Mouse (Mus musculus) gastrocnemius, adult 18-20 months (tissue): ENCODE measurements around the gene Slc17a7. TPM values are rescaled to one million over a fixed set of nuclear protein-coding genes. Genes with fewer than 3 reads are reported as not detected.
"Not testable (repeated sequence)": the region's sequence is repeated elsewhere in the genome, so short reads cannot be mapped to it uniquely, and the experiment has no call there.

Experiments used
- DNase-seq: peaks from one replicate; pipeline ENCODE4 v3.0.0; 2021; ENCODE audit warnings: low spot score
- total RNA-seq, 2 experiments: library from RNA; stranded (reverse); gene quantifications; 2 replicates each; pipeline ENCODE4 v1.2.3; 2021

Gene Slc17a7
- total RNA-seq, 2 experiments from 2014 or later = 0.14 to 0.17 TPM

- DNase-seq = peak; percentile 96
Observed at GRCm38 (mm10) chr7:45154096-45154992, 9.4 kb upstream of the Slc17a7 start, which contains the start of the genes Pih1d1 and Aldh16a1. TSS of gene Pih1d1 (plus strand) at chr7:45154303. TSS of gene Aldh16a1 (minus strand) at chr7:45154584.

- peak; percentile 44 for DNase-seq
Observed at GRCm38 (mm10) chr7:45154993-45155514, 8.7 kb upstream of the Slc17a7 start.

- DNase-seq = no peak
Observed at GRCm38 (mm10) chr7:45155590-45155989, 8.2 kb upstream of the Slc17a7 start.

GRCm38 (mm10) chr7:45156206-45156605 is 7.5 kb upstream of the Slc17a7 start:
- no peak for DNase-seq

- no peak for DNase-seq
Observed at GRCm38 (mm10) chr7:45157459-45157858, 6.3 kb upstream of the Slc17a7 start.

- no peak for DNase-seq
Observed at GRCm38 (mm10) chr7:45158991-45159390, 4.8 kb upstream of the Slc17a7 start.

- no peak for DNase-seq
Observed at GRCm38 (mm10) chr7:45160316-45160800, 3.4 kb upstream of the Slc17a7 start.

- DNase-seq = no peak
Observed at GRCm38 (mm10) chr7:45160866-45161265, 2.9 kb upstream of the Slc17a7 start.

GRCm38 (mm10) chr7:45161612-45162473 is 1.9 kb upstream of the Slc17a7 start:
- peak; percentile 88 for DNase-seq

- DNase-seq = no peak
Observed at GRCm38 (mm10) chr7:45162551-45162950, 1.2 kb upstream of the Slc17a7 start.

GRCm38 (mm10) chr7:45162996-45163615 is 643 bp upstream of the Slc17a7 start:
- DNase-seq = no peak

GRCm38 (mm10) chr7:45164833-45165232 is 1.1 kb downstream of the Slc17a7 start:
- DNase-seq = no peak

- DNase-seq = no peak
Observed at GRCm38 (mm10) chr7:45165701-45166100, 2.0 kb downstream of the Slc17a7 start.

- DNase-seq = no peak
Observed at GRCm38 (mm10) chr7:45166950-45167401, 3.2 kb downstream of the Slc17a7 start.

- no peak for DNase-seq
Observed at GRCm38 (mm10) chr7:45167761-45168445, 4.2 kb downstream of the Slc17a7 start.

GRCm38 (mm10) chr7:45168656-45169055 is 4.9 kb downstream of the Slc17a7 start:
- DNase-seq = no peak

GRCm38 (mm10) chr7:45169495-45169894 is 5.7 kb downstream of the Slc17a7 start:
- no peak for DNase-seq

GRCm38 (mm10) chr7:45172974-45173373 is 9.2 kb downstream of the Slc17a7 start:
- no peak for DNase-seq

GRCm38 (mm10) chr7:45173772-45174171 is 10.0 kb downstream of the Slc17a7 start:
- DNase-seq = not testable (repeated sequence)

- DNase-seq = no peak
Observed at GRCm38 (mm10) chr7:45174567-45175280, 11.0 kb downstream of the Slc17a7 start.
